In genomic region chr16:10415976-10416375, GRCm38 (mm10) we compare ENCODE assay signal across 10 mouse cellular contexts. TPM values are rescaled to one million over a fixed set of nuclear protein-coding genes. Genes with fewer than 3 reads are reported as not detected.
DNase-seq lines count a peak whose midpoint lies in the region; ATAC-seq and TF ChIP-seq lines count a peak whose summit lies in the region.
"Had no signal": no experiment of that assay in that cellular context is flagged by ENCODE, and none has a peak within 500 bp of the region (broad histone marks: within the 10 kb centered on the region; RNA-seq: fewer than 3 reads in every experiment).

No protein-coding gene starts in this region.

- no peak for TF ChIP-seq EP300 in CH12.LX (IDR thresholded peaks at IDR 0.05; ENCODE audit: low read length)

- H3K9ac ChIP-seq in heart, embryonic 12.5 days = no peak overlapping the region
- H3K9ac ChIP-seq in CH12.LX (ENCODE audit: insufficient read depth, low read depth) = no peak overlapping the region
- H3K9ac ChIP-seq in forebrain, embryonic 16.5 days (replicated peaks; ENCODE audit: low read depth, low read length) = no peak overlapping the region
- H3K9ac ChIP-seq: midbrain, embryonic 12.5 days had no signal

- no peak overlapping the region for H3K27ac ChIP-seq in heart, embryonic 12.5 days (ENCODE audit: poor library complexity, severe bottlenecking)
- H3K27ac ChIP-seq in CH12.LX (ENCODE audit: insufficient read depth, low read depth) = no peak overlapping the region
- no peak overlapping the region for H3K27ac ChIP-seq in forebrain, embryonic 16.5 days (ENCODE audit: low read length)
- H3K27ac ChIP-seq: midbrain, embryonic 12.5 days had no signal

- peaks cover 4% of the 10 kb centered on the region; the same call in 1 of the 2 replicates for H3K9me3 ChIP-seq in heart, embryonic 12.5 days (replicated peaks)
- H3K9me3 ChIP-seq in CH12.LX (replicated peaks; ENCODE audit: low read length) = peaks cover 7% of the 10 kb centered on the region
- H3K9me3 ChIP-seq in forebrain, embryonic 16.5 days (ENCODE audit: control insufficient read depth, low read length) = no peaks in the 10 kb centered on the region
- H3K9me3 ChIP-seq: midbrain, embryonic 12.5 days had no signal

- no peak for TF ChIP-seq POLR2A in CH12.LX (IDR thresholded peaks at IDR 0.05; ENCODE audit: low read depth, low read length)

- H3K4me3 ChIP-seq in heart, embryonic 12.5 days = no peak overlapping the region
- no peak overlapping the region for H3K4me3 ChIP-seq in CH12.LX (replicated peaks in 1 of 3; ENCODE audit: low read depth in 2 of 3, low read length in 2 of 3, poor library complexity in 1 of 3)
- no peak overlapping the region for H3K4me3 ChIP-seq in forebrain, embryonic 16.5 days (replicated peaks; ENCODE audit: low read length)
- H3K4me3 ChIP-seq: midbrain, embryonic 12.5 days had no signal

- no peak for ATAC-seq in heart, embryonic 12.5 days (ENCODE audit: insufficient number of reproducible peaks, low FRiP score)
- ATAC-seq in forebrain, embryonic 16.5 days = no peak

- TF ChIP-seq CTCF in CH12.LX (conservative IDR thresholded peaks at IDR 0.05 in 1 of 2, IDR thresholded peaks at IDR 0.05 in 1 of 2; ENCODE audit: low read depth in 2 of 2, low read length in 2 of 2) = peak; percentile 91 to 95

- dilution Hi-C loops in CH12.LX (cut with MboI; ENCODE audit: extremely low pct_ligation_motif_present, extremely low pct_unique_long_range_greater_than_20kb, low sequenced_read_pairs) = no loop called here

- H3K36me3 ChIP-seq in heart, embryonic 12.5 days = peaks cover 74% of the 10 kb centered on the region
- peaks cover 72 to 81% of the 10 kb centered on the region in 2 experiments for H3K36me3 ChIP-seq in CH12.LX (replicated peaks in 1 of 2; ENCODE audit: control insufficient read depth in 1 of 2, insufficient read depth in 1 of 2, low read length in 1 of 2)
- H3K36me3 ChIP-seq in forebrain, embryonic 16.5 days (ENCODE audit: control insufficient read depth, insufficient read depth) = peaks cover 17% of the 10 kb centered on the region

- peaks cover 7% of the 10 kb centered on the region for H3K4me1 ChIP-seq in heart, embryonic 12.5 days (replicated peaks)
- H3K4me1 ChIP-seq in CH12.LX (ENCODE audit: control insufficient read depth in 1 of 2, insufficient read depth in 2 of 2) = peaks cover 30 to 88% of the 10 kb centered on the region in 2 experiments
- H3K4me1 ChIP-seq in forebrain, embryonic 16.5 days (replicated peaks; ENCODE audit: control insufficient read depth, insufficient read depth, low read length) = peaks cover 10% of the 10 kb centered on the region

- in situ Hi-C loops in CH12.LX (cut with MboI; ENCODE audit: low pct_ligation_motif_present, low pct_unique_long_range_greater_than_20kb, low sequenced_read_pairs) = loop anchor here (5.0 kb wide), 1 partner anchor 101 kb away; no protein-coding TSS in a partner anchor

- peaks cover 14% of the 10 kb centered on the region for H3K79me2 ChIP-seq in CH12.LX (replicated peaks; ENCODE audit: control insufficient read depth, extremely low read depth, insufficient read depth, poor library complexity, severe bottlenecking)

- peak; percentile 93 for TF ChIP-seq RAD21 in CH12.LX (IDR thresholded peaks at IDR 0.05; ENCODE audit: low read depth, low read length)

- peak; percentile 96 for DNase-seq in heart, adult 11 months
- DNase-seq in CH12.LX (ENCODE audit: extremely low read depth) = peak; percentile 91
- DNase-seq in cerebellum, adult 11-12 months = peak; percentile 88
- peak; percentile 63 to 68 for DNase-seq in kidney, postnatal 25 days
- peak; percentile 26 for DNase-seq in skeletal muscle tissue, adult 2 months (ENCODE audit: low read depth, low spot score)
- DNase-seq in Muller cell, postnatal 12 days (ENCODE audit: inconsistent ontology term) = no peak

- H3K27me3 ChIP-seq in heart, embryonic 12.5 days (replicated peaks) = no peaks in the 10 kb centered on the region
- no peaks in the 10 kb centered on the region for H3K27me3 ChIP-seq in CH12.LX (replicated peaks)
- H3K27me3 ChIP-seq in forebrain, embryonic 16.5 days (replicated peaks; ENCODE audit: control insufficient read depth, insufficient read depth, low read length) = no peaks in the 10 kb centered on the region
- H3K27me3 ChIP-seq: midbrain, embryonic 12.5 days had no signal

- WGBS in heart, embryonic 12.5 days = 83% methylated on average over 6 of the region's 6 CpGs
- 71% methylated on average over 6 of the region's 6 CpGs for WGBS in forebrain, embryonic 16.5 days

- no peak overlapping the region for H3K4me2 ChIP-seq in heart, embryonic 12.5 days
- no peak overlapping the region for H3K4me2 ChIP-seq in CH12.LX (ENCODE audit: insufficient read depth, low read depth, poor library complexity, severe bottlenecking)
- no peak overlapping the region for H3K4me2 ChIP-seq in forebrain, embryonic 16.5 days (ENCODE audit: low read length)
- H3K4me2 ChIP-seq: midbrain, embryonic 12.5 days had no signal

TF ChIP-seq in CH12.LX, 34 proteins besides CTCF, POLR2A, EP300 and RAD21:
- TF ChIP-seq SIN3A (IDR thresholded peaks at IDR 0.05; ENCODE audit: low read length) (0 out of 2 replicates have a peak, but pooled peaks have one; percentile 49), USF1 (IDR thresholded peaks at IDR 0.05; ENCODE audit: low read depth, low read length) (no peak), CHD2 (IDR thresholded peaks at IDR 0.05; ENCODE audit: low read length) (no peak), TBP (conservative IDR thresholded peaks at IDR 0.05; ENCODE audit: low read depth, low read length) (no peak), MAX (IDR thresholded peaks at IDR 0.05; ENCODE audit: low read length) (peak; percentile 31; the same call in 1 of the 2 replicates), ZMIZ1 (IDR thresholded peaks at IDR 0.05; ENCODE audit: low read depth, low read length) (no peak), RCOR1 (conservative IDR thresholded peaks at IDR 0.05; ENCODE audit: low read depth, low read length) (no peak), KAT2A (IDR thresholded peaks at IDR 0.05; ENCODE audit: insufficient replicate concordance, low read length) (no peak), MEF2A (IDR thresholded peaks at IDR 0.05; ENCODE audit: borderline replicate concordance, low read depth, low read length) (peak; percentile 40), CHD1 (IDR thresholded peaks at IDR 0.05; ENCODE audit: low read depth, low read length) (no peak), JUND (conservative IDR thresholded peaks at IDR 0.05; ENCODE audit: low read depth, low read length) (no peak), ZC3H11A (IDR thresholded peaks at IDR 0.05; ENCODE audit: low read depth, low read length) (peak; percentile 90), MAFK (IDR thresholded peaks at IDR 0.05; ENCODE audit: insufficient replicate concordance, low read length) (no peak), E2F4 (IDR thresholded peaks at IDR 0.05; ENCODE audit: insufficient replicate concordance, low read depth, low read length) (no peak), ZNF384 (IDR thresholded peaks at IDR 0.05; ENCODE audit: low read depth, low read length) (no peak), IRF4 (IDR thresholded peaks at IDR 0.05; ENCODE audit: low read depth, low read length) (0 out of 2 replicates have a peak, but pooled peaks have one; percentile 21), BHLHE40 (IDR thresholded peaks at IDR 0.05; ENCODE audit: low read depth, low read length) (0 out of 2 replicates have a peak, but pooled peaks have one; percentile 7), NELFE (IDR thresholded peaks at IDR 0.05; ENCODE audit: low read depth, low read length) (0 out of 2 replicates have a peak, but pooled peaks have one; percentile 16), SMC3 (IDR thresholded peaks at IDR 0.05; ENCODE audit: low read depth, low read length) (peak; percentile 93), ELF1 (IDR thresholded peaks at IDR 0.05; ENCODE audit: low read depth, low read length) (peak; percentile 24; the same call in 1 of the 2 replicates), TCF12 (IDR thresholded peaks at IDR 0.05; ENCODE audit: low read depth, low read length) (no peak)

RNA-seq across cellular contexts. Expression of gene Nubp1, which starts 4.2 kb away (rescaled TPM):
- polyA plus RNA-seq in heart, embryonic 12.5 days (2016; fragmentation: Nextera tagmentation; extraction: Ambion mirVana) = 37.9 and 41.6 TPM in 2 replicates
- 163 and 169 TPM in 2 replicates for total RNA-seq in CH12.LX (2012; rRNA removed)
- total RNA-seq in CH12.LX (2014; rRNA removed) = 152 TPM in 2 replicates
- polyA plus RNA-seq in CH12.LX (2012; ENCODE audit: insufficient read length, low read depth) = 162 and 176 TPM in 2 replicates
- 47.7 and 48.9 TPM in 2 replicates for polyA plus RNA-seq in forebrain, embryonic 16.5 days (2015; fragmentation: Nextera tagmentation; extraction: Ambion mirVana)

RNA-seq across cellular contexts. Expression of gene Tekt5, which starts 20.7 kb away (rescaled TPM):
- 0.21 and 0.24 TPM in 2 replicates for polyA plus RNA-seq in heart, embryonic 12.5 days (2016; fragmentation: Nextera tagmentation; extraction: Ambion mirVana)
- total RNA-seq in CH12.LX (2012; rRNA removed) = 0.08 TPM in 1 of 2 replicates, not detected in the other
- total RNA-seq in CH12.LX (2014; rRNA removed) = not detected in 2 replicates
- 0.14 and 0.17 TPM in 2 replicates for polyA plus RNA-seq in CH12.LX (2012; ENCODE audit: insufficient read length, low read depth)
- 2.5 and 4.1 TPM in 2 replicates for polyA plus RNA-seq in forebrain, embryonic 16.5 days (2015; fragmentation: Nextera tagmentation; extraction: Ambion mirVana)
- total RNA-seq: hematopoietic stem cell, adult 5-6 weeks had no signal

RNA-seq across cellular contexts. Expression of gene Tvp23a, which starts 31.2 kb away (rescaled TPM):
- polyA plus RNA-seq in heart, embryonic 12.5 days (2016; fragmentation: Nextera tagmentation; extraction: Ambion mirVana) = 6.5 and 6.7 TPM in 2 replicates
- total RNA-seq in CH12.LX (2012; rRNA removed) (0.63 and 0.68 TPM in 2 replicates), CH12.LX (2014; rRNA removed) (0.18 TPM in 1 of 2 replicates, not detected in the other)
- polyA plus RNA-seq in CH12.LX (2012; ENCODE audit: insufficient read length, low read depth) = 1.7 and 1.8 TPM in 2 replicates
- polyA plus RNA-seq in forebrain, embryonic 16.5 days (2015; fragmentation: Nextera tagmentation; extraction: Ambion mirVana) = 60.3 and 60.6 TPM in 2 replicates
- total RNA-seq: hematopoietic stem cell, adult 5-6 weeks had no signal
